Mouse (Mus musculus) heart, adult 18-20 months (tissue): ENCODE results near the gene Fam43b. TPM values are rescaled to one million over a fixed set of nuclear protein-coding genes. Genes with fewer than 3 reads are reported as not detected.
A peak's percentile ranks its signal among the peaks of the same experiment; 100 is the strongest.

Experiments
- DNase-seq, 2 experiments: peaks; one replicate each; pipeline ENCODE4 v3.0.0; 2021 to 2022; ENCODE audit warnings: mixed read lengths in 1 of 2
- total RNA-seq, 2 experiments: library from RNA; stranded (reverse); gene quantifications; 2 replicates each; pipeline ENCODE4 v1.2.3; 2021

Fam43b gene
- total RNA-seq, 2 experiments from 2014 or later, result not detected

GRCm38 (mm10) chr4:138352692-138353091, 43.6 kb downstream of the Fam43b start:
- DNase-seq, result no peak

GRCm38 (mm10) chr4:138351821-138352220, 44.5 kb downstream of the Fam43b start:
- DNase-seq, result no peak

GRCm38 (mm10) chr4:138348716-138349115, 47.6 kb downstream of the Fam43b start:
- no peak for DNase-seq

GRCm38 (mm10) chr4:138347280-138347679, 49.0 kb downstream of the Fam43b start:
- no peak for DNase-seq

GRCm38 (mm10) chr4:138344891-138345545, 51.3 kb downstream of the Fam43b start:
- DNase-seq, result peak; percentile 53 to 68

Other genes starting within 250 kb of the Fam43b start
- 10 to 100 TPM; 84.3 to 85.1 TPM for gene Hp1bp3, start 180.2 kb downstream of the Fam43b start, total RNA-seq
- not detected for gene Sh2d5, start 146.1 kb downstream of the Fam43b start, total RNA-seq
- under 1 TPM; 0.17 to 0.26 TPM for gene Kif17, start 146.1 kb downstream of the Fam43b start, total RNA-seq
- gene Ddost, start 91.8 kb downstream of the Fam43b start, total RNA-seq, result 10 to 100 TPM; 58.2 to 61.6 TPM
- gene Pink1, start 70.2 kb downstream of the Fam43b start, total RNA-seq, result 100 to 1,000 TPM; 720 to 812 TPM
- gene Cda, start 28.5 kb downstream of the Fam43b start, total RNA-seq, result 1 to 10 TPM; 1.6 to 2.3 TPM
- 10 to 100 TPM; 76.1 to 88.4 TPM for gene Mul1, start 38.1 kb upstream of the Fam43b start, total RNA-seq
- gene Camk2n1, start 57.8 kb upstream of the Fam43b start, total RNA-seq, result 10 to 100 TPM; 12.3 to 12.6 TPM
- gene Vwa5b1, start 239.4 kb upstream of the Fam43b start, total RNA-seq, result not detected